In genomic region chr9:102975887-102976286, GRCm38 (mm10) we compare ENCODE assay signal across 17 mouse cellular contexts. TPM values are rescaled to one million over a fixed set of nuclear protein-coding genes. Genes with fewer than 3 reads are reported as not detected.
"Had no signal": no experiment of that assay in that cellular context is flagged by ENCODE, and none has a peak within 500 bp of the region (broad histone marks: within the 10 kb centered on the region; RNA-seq: fewer than 3 reads in every experiment).

No protein-coding gene starts in this region.

- H3K4me1 ChIP-seq: neural tube, embryonic 15.5 days had no signal

- H3K4me2 ChIP-seq: neural tube, embryonic 13.5 days; neural tube, embryonic 15.5 days; stomach, embryonic 15.5 days had no signal

- H3K36me3 ChIP-seq: neural tube, embryonic 13.5 days; neural tube, embryonic 15.5 days; stomach, embryonic 15.5 days had no signal

- H3K27ac ChIP-seq: neural tube, embryonic 13.5 days; neural tube, embryonic 15.5 days; stomach, postnatal 0 days had no signal

- H3K9ac ChIP-seq: neural tube, embryonic 13.5 days; neural tube, embryonic 15.5 days; stomach, embryonic 15.5 days had no signal

- H3K27me3 ChIP-seq: neural tube, embryonic 13.5 days; neural tube, embryonic 15.5 days; stomach, embryonic 15.5 days had no signal

- H3K9me3 ChIP-seq: neural tube, embryonic 13.5 days; neural tube, embryonic 15.5 days; stomach, embryonic 15.5 days had no signal

- DNase-seq: retina, postnatal 1 day; right cerebral cortex, adult 18-20 months; right cerebral cortex, postnatal 14 days; right cerebral cortex, postnatal 25 days; right cerebral cortex, postnatal 4 days; spleen, adult 18-20 months; thymus, adult 18-20 months; thymus, adult 2 months; thymus, postnatal 14 days; thymus, postnatal 25 days; thymus, postnatal 36 days; thymus, postnatal 4 days had no signal

- H3K4me3 ChIP-seq: neural tube, embryonic 13.5 days; neural tube, embryonic 15.5 days; stomach, embryonic 15.5 days had no signal

RNA-seq across cellular contexts. Expression of gene Slco2a1, which starts 12.6 kb away (rescaled TPM):
- total RNA-seq: neutrophil, adult 5-6 weeks had no signal
